Mouse (Mus musculus) activated CD4-positive, CD25-positive, alpha-beta regulatory T cell (primary cell): ENCODE results near the gene Olfr483. TPM values are rescaled to one million over a fixed set of nuclear protein-coding genes. Genes with fewer than 3 reads are reported as not detected.

Source experiments
- polyA plus RNA-seq, 2 experiments: library from polyadenylated mRNA; unstranded; fragments of 100-300 nt; shearing (Covaris generic); gene quantifications; one replicate each; pipeline ENCODE4 v1.2.1; 2017

Gene Olfr483
- polyA plus RNA-seq = under 1 TPM in 1 of 2 experiments, not detected in 1; 0.21 TPM

GRCm38 (mm10) chr7:108100549-108100948, at the start of gene Olfr483:
TSS of gene Olfr483 (plus strand) at chr7:108100849.

GRCm38 (mm10) chr7:108067246-108067645, 33.4 kb upstream of the Olfr483 start, which contains the start of gene Olfr480:
TSS of gene Olfr480 (minus strand) at chr7:108067346.

GRCm38 (mm10) chr7:108079555-108079954, 21.1 kb upstream of the Olfr483 start, which contains the start of gene Olfr481:
TSS of gene Olfr481 (plus strand) at chr7:108079855.

GRCm38 (mm10) chr7:108097486-108097885, 3.2 kb upstream of the Olfr483 start, which contains the start of gene Olfr482:
TSS of gene Olfr482 (minus strand) at chr7:108097586.

GRCm38 (mm10) chr7:108127349-108127748, 26.7 kb downstream of the Olfr483 start, which contains the start of gene Olfr484:
TSS of gene Olfr484 (minus strand) at chr7:108127449.

Other genes with a start within 250 kb of the Olfr483 start
- under 1 TPM; 0.10 to 0.11 TPM for gene Olfr472, start 202.9 kb upstream of the Olfr483 start, polyA plus RNA-seq
- not detected for gene Olfr473, start 170.4 kb upstream of the Olfr483 start, polyA plus RNA-seq
- gene Olfr474, start 146.2 kb upstream of the Olfr483 start, polyA plus RNA-seq = not detected
- gene Olfr476, start 136.0 kb upstream of the Olfr483 start, polyA plus RNA-seq = not detected
- gene Olfr477, start 114.2 kb upstream of the Olfr483 start, polyA plus RNA-seq = not detected
- gene Olfr478, start 66.9 kb upstream of the Olfr483 start, polyA plus RNA-seq = not detected
- gene Olfr479, start 50.2 kb upstream of the Olfr483 start, polyA plus RNA-seq = not detected
- not detected for gene Olfr480, start 33.5 kb upstream of the Olfr483 start, polyA plus RNA-seq
- under 1 TPM in 1 of 2 experiments, not detected in 1; 0.17 TPM for gene Olfr481, start 21.0 kb upstream of the Olfr483 start, polyA plus RNA-seq
- gene Olfr482, start 3.3 kb upstream of the Olfr483 start, polyA plus RNA-seq = under 1 TPM; 0.10 to 0.16 TPM
- not detected for gene Olfr484, start 26.6 kb downstream of the Olfr483 start, polyA plus RNA-seq
- not detected for gene Olfr485, start 59.0 kb downstream of the Olfr483 start, polyA plus RNA-seq
- not detected for gene Olfr486, start 71.9 kb downstream of the Olfr483 start, polyA plus RNA-seq
- gene Olfr487, start 113.8 kb downstream of the Olfr483 start, polyA plus RNA-seq = not detected
- gene Olfr488, start 157.5 kb downstream of the Olfr483 start, polyA plus RNA-seq = under 1 TPM in 1 of 2 experiments, not detected in 1; 0.41 TPM
- not detected for gene Olfr490, start 188.1 kb downstream of the Olfr483 start, polyA plus RNA-seq
- gene Olfr491, start 212.6 kb downstream of the Olfr483 start, polyA plus RNA-seq = under 1 TPM in 1 of 2 experiments, not detected in 1; 0.31 TPM
- gene Olfr492, start 222.8 kb downstream of the Olfr483 start, polyA plus RNA-seq = not detected
- not detected for gene Olfr493, start 246.1 kb downstream of the Olfr483 start, polyA plus RNA-seq